Mouse (Mus musculus) heart, embryonic 15.5 days (tissue): ENCODE data around the gene Prkag1. TPM values are rescaled to one million over a fixed set of nuclear protein-coding genes. Genes with fewer than 3 reads are reported as not detected.
A peak's percentile ranks its signal among the peaks of the same experiment; 100 is the strongest.

Experiments used
- ATAC-seq: fragments of 200-750 bp; cut with Nextera tagmentation; replicated peaks from 2 replicates; pipeline ENCODE4 v1.8.0; 2017; ENCODE audit warnings: low read depth, moderate TSS enrichment; ENCODE audit not compliant: insufficient number of reproducible peaks, insufficient read depth, low FRiP score
- H3K27ac ChIP-seq: fragments of 300-500 bp; sonication (generic); 2 replicates; pipeline ENCODE4 v1.5.1; 2015; ENCODE audit warnings: mild to moderate bottlenecking, inconsistent platforms
- H3K27me3 ChIP-seq: fragments of 300-500 bp; sonication (generic); 2 replicates; pipeline ENCODE4 v1.6.1; 2015; ENCODE audit warnings: inconsistent platforms
- H3K36me3 ChIP-seq: fragments of 300-500 bp; sonication (generic); 2 replicates; pipeline ENCODE4 v1.6.1; 2015; ENCODE audit warnings: mild to moderate bottlenecking, inconsistent platforms
- H3K4me1 ChIP-seq: fragments of 300-500 bp; sonication (generic); replicated peaks from 2 replicates; pipeline ENCODE4 v1.6.1; 2015; ENCODE audit warnings: inconsistent platforms
- H3K4me2 ChIP-seq: fragments of 300-500 bp; sonication (generic); 2 replicates; pipeline ENCODE4 v1.6.1; 2015; ENCODE audit warnings: inconsistent platforms, mild to moderate bottlenecking, moderate library complexity
- H3K4me3 ChIP-seq: fragments of 300-500 bp; sonication (generic); 2 replicates; pipeline ENCODE4 v1.5.1; 2015; ENCODE audit warnings: mild to moderate bottlenecking, inconsistent platforms
- H3K9ac ChIP-seq: fragments of 300-500 bp; sonication (generic); 2 replicates; pipeline ENCODE4 v1.6.1; 2015; ENCODE audit warnings: mild to moderate bottlenecking, inconsistent platforms
- H3K9me3 ChIP-seq: fragments of 300-500 bp; sonication (generic); replicated peaks from 2 replicates; pipeline ENCODE4 v1.6.1; 2016; ENCODE audit warnings: inconsistent platforms
- WGBS: fragments of 180-500 bp; shearing (Covaris S2); methylation state at CpG from one replicate; pipeline ENCODE4 v1.1.7; 2015; ENCODE audit warnings: mixed read lengths; 5-methylcytosine and 5-hydroxymethylcytosine counted together
- polyA plus RNA-seq: library from polyadenylated mRNA; unstranded; fragments of >200 nt; fragmentation: Nextera tagmentation; extraction: Ambion mirVana; gene quantifications from 2 replicates; pipeline ENCODE4 v1.2.1, GENCODE M21; 2015

The Prkag1 gene
- polyA plus RNA-seq, 1 experiment from 2014 or later = 93.5 TPM

- H3K27ac ChIP-seq = no peak overlapping the region
- no peaks in the 10 kb centered on the region for H3K36me3 ChIP-seq
- ATAC-seq = no peak
- H3K4me2 ChIP-seq = no peak overlapping the region
- H3K4me3 ChIP-seq = no peak overlapping the region
- peaks cover 99% of the 10 kb centered on the region for H3K27me3 ChIP-seq
- H3K9ac ChIP-seq = no peak overlapping the region
- WGBS = 51% methylated on average over 3 of the region's 3 CpGs
- H3K9me3 ChIP-seq = no peaks in the 10 kb centered on the region
- H3K4me1 ChIP-seq = peaks cover 32% of the 10 kb centered on the region
Observed at GRCm38 (mm10) chr15:98798903-98799302, 32.4 kb downstream of the Prkag1 start.

DNA sequence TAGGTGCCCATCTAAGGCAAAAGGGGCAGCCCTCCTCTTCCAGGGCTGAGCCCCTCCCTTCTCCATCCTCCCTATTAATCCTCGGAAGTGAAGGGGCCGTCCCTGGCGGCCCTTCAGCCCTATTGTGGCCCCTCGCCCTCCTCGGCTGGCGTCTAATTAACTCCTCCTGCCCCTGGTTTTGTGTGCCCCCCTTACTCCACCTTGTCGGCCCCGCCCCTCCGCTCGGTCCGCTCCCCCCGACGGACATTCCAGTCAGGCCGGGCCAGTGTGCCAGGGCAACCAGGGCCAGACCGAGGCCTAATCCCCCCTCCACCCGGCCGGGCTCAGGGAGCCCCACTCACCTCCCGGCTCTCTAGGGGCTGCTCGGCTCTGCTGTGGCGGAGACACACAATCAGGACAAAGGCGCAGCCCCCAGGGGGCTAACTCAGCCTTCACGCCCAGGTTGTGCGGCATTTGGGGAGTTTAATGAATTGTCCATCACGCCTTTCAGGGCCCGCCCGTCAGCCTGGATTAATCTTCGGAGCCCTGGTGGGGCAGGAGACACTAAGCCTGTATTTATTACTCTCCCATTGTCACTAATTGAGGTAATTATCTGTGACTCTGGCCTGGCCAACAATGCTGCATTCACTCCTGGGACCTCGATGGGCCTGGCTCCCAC lies 33.4 kb downstream of the Prkag1 start:
- H3K4me3 ChIP-seq = no peak overlapping the region
- H3K9me3 ChIP-seq = no peaks in the 10 kb centered on the region
- no peak overlapping the region for H3K27ac ChIP-seq
- peaks cover 99% of the 10 kb centered on the region for H3K27me3 ChIP-seq
- 10% methylated on average over 28 of the region's 28 CpGs for WGBS
- H3K36me3 ChIP-seq = no peaks in the 10 kb centered on the region
- H3K4me1 ChIP-seq = peaks cover 28% of the 10 kb centered on the region
- 0 out of 2 replicates have a peak, but pooled peaks have one; percentile 3 for ATAC-seq
- H3K4me2 ChIP-seq = no peak overlapping the region
- no peak overlapping the region for H3K9ac ChIP-seq

- H3K36me3 ChIP-seq = no peaks in the 10 kb centered on the region
- peaks cover 99% of the 10 kb centered on the region for H3K27me3 ChIP-seq
- peak overlapping the region; percentile 29 for H3K4me3 ChIP-seq
- H3K9ac ChIP-seq = 0 out of 2 replicates have a peak overlapping the region, but pooled peaks have one; percentile 21
- no peak overlapping the region for H3K27ac ChIP-seq
- peak overlapping the region; percentile 51 for H3K4me2 ChIP-seq
- no peaks in the 10 kb centered on the region for H3K9me3 ChIP-seq
- WGBS = 7% methylated on average over 13 of the region's 13 CpGs
- ATAC-seq = peak; percentile 24
- peaks cover 36% of the 10 kb centered on the region for H3K4me1 ChIP-seq
Observed at GRCm38 (mm10) chr15:98796803-98797595, 34.3 kb downstream of the Prkag1 start.

- Histone ChIP-seq H3K9me3 (no peaks in the 10 kb centered on the region), H3K9ac (no peak overlapping the region), H3K36me3 (no peaks in the 10 kb centered on the region), H3K4me2 (peak overlapping the region; percentile 49), H3K4me3 (peak overlapping the region; percentile 30), H3K4me1 (peaks cover 62% of the 10 kb centered on the region), H3K27ac (no peak overlapping the region), H3K27me3 (peaks cover 99% of the 10 kb centered on the region)
- WGBS = 3% methylated on average over 13 of the region's 13 CpGs
- ATAC-seq = no peak
Observed at GRCm38 (mm10) chr15:98793141-98793698, 38.1 kb downstream of the Prkag1 start.

DNA sequence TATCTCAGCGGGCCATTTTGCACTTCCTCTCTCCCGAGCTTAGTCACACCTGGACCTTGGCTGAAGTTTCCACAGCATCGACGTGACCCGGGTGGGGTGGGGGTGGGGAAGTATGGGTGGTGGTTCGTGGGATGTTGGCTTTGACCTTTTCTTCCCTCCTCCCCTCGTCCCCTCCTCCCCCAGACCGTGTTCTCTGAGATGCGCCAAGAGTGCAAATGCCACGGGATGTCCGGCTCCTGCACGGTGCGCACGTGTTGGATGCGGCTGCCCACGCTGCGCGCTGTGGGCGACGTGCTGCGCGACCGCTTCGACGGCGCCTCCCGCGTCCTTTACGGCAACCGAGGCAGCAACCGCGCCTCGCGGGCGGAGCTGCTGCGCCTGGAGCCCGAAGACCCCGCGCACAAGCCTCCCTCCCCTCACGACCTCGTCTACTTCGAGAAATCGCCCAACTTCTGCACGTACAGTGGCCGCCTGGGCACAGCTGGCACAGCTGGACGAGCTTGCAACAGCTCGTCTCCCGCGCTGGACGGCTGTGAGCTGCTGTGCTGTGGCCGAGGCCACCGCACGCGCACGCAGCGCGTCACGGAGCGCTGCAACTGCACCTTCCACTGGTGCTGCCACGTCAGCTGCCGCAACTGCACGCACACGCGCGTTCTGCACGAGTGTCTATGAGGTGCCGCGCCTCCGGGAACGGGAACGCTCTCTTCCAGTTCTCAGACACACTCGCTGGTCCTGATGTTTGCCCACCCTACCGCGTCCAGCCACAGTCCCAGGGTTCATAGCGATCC lies 38.9 kb downstream of the Prkag1 start:
- Histone ChIP-seq H3K36me3 (no peaks in the 10 kb centered on the region), H3K27me3 (peaks cover 99% of the 10 kb centered on the region), H3K4me1 (peaks cover 54% of the 10 kb centered on the region), H3K27ac (no peak overlapping the region), H3K9ac (no peak overlapping the region), H3K9me3 (no peaks in the 10 kb centered on the region), H3K4me3 (peak overlapping the region; percentile 30), H3K4me2 (peak overlapping the region; percentile 49)
- ATAC-seq = no peak
- WGBS = under 1% methylated on average over 75 of the region's 75 CpGs

GRCm38 (mm10) chr15:98791771-98792170 lies 39.5 kb downstream of the Prkag1 start:
- 2% methylated on average over 23 of the region's 23 CpGs for WGBS
- Histone ChIP-seq H3K27ac (no peak overlapping the region), H3K4me3 (peak overlapping the region; percentile 35), H3K4me2 (peak overlapping the region; percentile 60), H3K27me3 (peaks cover 99% of the 10 kb centered on the region), H3K36me3 (no peaks in the 10 kb centered on the region), H3K9ac (no peak overlapping the region), H3K9me3 (no peaks in the 10 kb centered on the region), H3K4me1 (peaks cover 50% of the 10 kb centered on the region)
- no peak for ATAC-seq

GRCm38 (mm10) chr15:98791221-98791620 lies 40.1 kb downstream of the Prkag1 start:
- ATAC-seq = no peak
- no peaks in the 10 kb centered on the region for H3K36me3 ChIP-seq
- no peak overlapping the region for H3K27ac ChIP-seq
- 2% methylated on average over 12 of the region's 12 CpGs for WGBS
- peaks cover 44% of the 10 kb centered on the region for H3K4me1 ChIP-seq
- peak overlapping the region; percentile 60 for H3K4me2 ChIP-seq
- peak overlapping the region; percentile 35 for H3K4me3 ChIP-seq
- H3K9me3 ChIP-seq = no peaks in the 10 kb centered on the region
- peaks cover 99% of the 10 kb centered on the region for H3K27me3 ChIP-seq
- peak overlapping the region; percentile 2; the same call in 1 of the 2 replicates for H3K9ac ChIP-seq

DNA sequence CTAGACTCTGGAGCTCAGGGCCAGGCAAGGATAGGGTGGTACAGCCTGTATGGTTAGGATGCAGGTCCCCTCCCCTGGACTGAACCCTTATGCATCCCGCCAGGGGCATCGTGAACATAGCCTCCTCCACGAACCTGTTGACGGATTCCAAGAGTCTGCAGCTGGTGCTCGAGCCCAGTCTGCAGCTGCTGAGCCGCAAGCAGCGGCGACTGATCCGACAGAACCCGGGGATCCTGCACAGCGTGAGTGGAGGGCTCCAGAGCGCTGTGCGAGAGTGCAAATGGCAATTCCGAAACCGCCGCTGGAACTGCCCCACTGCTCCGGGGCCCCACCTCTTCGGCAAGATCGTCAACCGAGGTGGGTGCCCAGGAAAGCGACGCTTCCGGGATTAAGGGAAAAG lies 40.6 kb downstream of the Prkag1 start:
- Histone ChIP-seq H3K4me1 (peaks cover 41% of the 10 kb centered on the region), H3K27me3 (peaks cover 97% of the 10 kb centered on the region), H3K9me3 (no peaks in the 10 kb centered on the region), H3K36me3 (no peaks in the 10 kb centered on the region), H3K9ac (peak overlapping the region; percentile 2; the same call in 1 of the 2 replicates), H3K4me3 (peak overlapping the region; percentile 35), H3K27ac (no peak overlapping the region), H3K4me2 (peak overlapping the region; percentile 60)
- ATAC-seq = no peak
- under 1% methylated on average over 23 of the region's 23 CpGs for WGBS

DNA sequence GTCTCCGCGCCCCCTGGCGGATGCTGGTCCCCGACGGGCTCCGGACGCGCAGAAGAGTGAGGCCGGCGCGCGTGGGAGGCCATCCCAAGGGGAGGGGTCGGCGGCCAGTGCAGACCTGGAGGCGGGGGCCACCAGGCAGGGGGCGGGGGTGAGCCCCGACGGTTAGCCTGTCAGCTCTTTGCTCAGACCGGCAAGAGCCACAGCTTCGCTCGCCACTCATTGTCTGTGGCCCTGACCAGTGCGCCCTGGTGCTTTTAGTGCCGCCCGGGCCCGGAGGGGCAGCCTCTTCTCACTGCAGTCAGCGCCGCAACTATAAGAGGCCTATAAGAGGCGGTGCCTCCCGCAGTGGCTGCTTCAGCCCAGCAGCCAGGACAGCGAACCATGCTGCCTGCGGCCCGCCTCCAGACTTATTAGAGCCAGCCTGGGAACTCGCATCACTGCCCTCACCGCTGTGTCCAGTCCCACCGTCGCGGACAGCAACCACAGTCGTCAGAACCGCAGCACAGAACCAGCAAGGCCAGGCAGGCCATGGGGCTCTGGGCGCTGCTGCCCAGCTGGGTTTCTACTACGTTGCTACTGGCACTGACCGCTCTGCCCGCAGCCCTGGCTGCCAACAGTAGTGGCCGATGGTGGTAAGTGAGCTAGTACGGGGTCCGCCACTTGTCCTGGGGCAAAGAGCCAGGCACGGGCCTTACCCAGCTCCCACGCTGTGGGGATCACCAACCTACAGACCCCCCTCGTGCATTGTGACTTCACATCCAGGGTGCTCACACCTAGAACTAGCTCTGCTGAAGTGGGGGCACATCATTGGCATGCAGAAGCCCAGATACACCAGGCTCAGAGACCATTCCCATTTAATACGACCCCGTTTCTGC lies 41.4 kb downstream of the Prkag1 start, which contains the start of gene Wnt1:
TSS of gene Wnt1 (plus strand) at position 197 of the 875 bp plus-strand sequence.
- ATAC-seq = peak; percentile 34; the same call in 1 of the 2 replicates
- Histone ChIP-seq H3K4me3 (peak within 1 kb of the TSS; percentile 35), H3K36me3 (no peaks in the 10 kb centered on the region), H3K9me3 (no peaks in the 10 kb centered on the region), H3K9ac (peak within 1 kb of the TSS; percentile 28; the same call in 1 of the 2 replicates), H3K4me2 (peak within 1 kb of the TSS; percentile 60), H3K27ac (no peak within 1 kb of the TSS), H3K4me1 (peaks cover 41% of the 10 kb centered on the region), H3K27me3 (peaks cover 89% of the 10 kb centered on the region)
- 4% methylated on average over 51 of the region's 51 CpGs for WGBS

DNA sequence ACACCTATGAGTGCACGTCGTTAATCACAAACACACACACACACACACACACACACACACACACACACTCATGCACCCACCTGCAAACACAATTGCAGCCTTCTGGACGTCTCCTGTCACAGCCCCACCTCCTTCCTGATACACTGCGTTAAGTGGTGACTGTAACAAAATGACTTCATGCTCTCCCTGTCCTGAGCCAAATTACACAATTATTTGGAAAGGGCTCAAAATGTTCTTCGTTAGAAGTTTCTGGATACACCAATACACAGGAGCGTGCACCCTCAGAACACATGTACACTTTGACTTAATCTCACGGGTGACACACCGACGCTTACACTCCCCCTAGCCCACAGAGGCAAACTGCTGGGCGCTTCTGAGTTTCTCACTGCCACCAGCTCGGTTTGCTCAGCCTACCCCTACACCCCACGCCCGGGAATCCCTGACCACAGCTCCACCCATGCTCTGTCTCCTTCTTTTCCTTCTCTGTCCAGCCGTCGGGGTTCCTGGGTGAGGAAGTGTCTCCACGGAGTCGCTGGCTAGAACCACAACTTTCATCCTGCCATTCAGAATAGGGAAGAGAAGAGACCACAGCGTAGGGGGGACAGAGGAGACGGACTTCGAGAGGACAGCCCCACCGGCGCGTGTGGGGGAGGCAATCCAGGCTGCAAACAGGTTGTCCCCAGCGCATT lies 42.2 kb downstream of the Prkag1 start:
- Histone ChIP-seq H3K4me1 (peaks cover 41% of the 10 kb centered on the region), H3K27ac (no peak overlapping the region), H3K27me3 (peaks cover 81% of the 10 kb centered on the region), H3K4me3 (peak overlapping the region; percentile 29), H3K9me3 (no peaks in the 10 kb centered on the region), H3K4me2 (peak overlapping the region; percentile 51), H3K9ac (no peak overlapping the region), H3K36me3 (no peaks in the 10 kb centered on the region)
- ATAC-seq = 0 out of 2 replicates have a peak, but pooled peaks have one; percentile 19
- 10% methylated on average over 24 of the region's 24 CpGs for WGBS
